Mouse (Mus musculus) CD8-positive naive resting alpha-beta T cell, adult 2 months (primary cell): ENCODE data around the gene Art3.

Source experiments
- DNase-seq, 2 experiments: peaks; one replicate each; pipeline ENCODE4 v3.0.0; 2022; ENCODE audit warnings: low read depth in 2 of 2, low spot score in 2 of 2

Art3 gene

GRCm38 (mm10) chr5:92331635-92332338, at the start of gene Art3:
Gene Art3 (plus strand): TSS chr5:92331827.
- DNase-seq = no peak

DNA sequence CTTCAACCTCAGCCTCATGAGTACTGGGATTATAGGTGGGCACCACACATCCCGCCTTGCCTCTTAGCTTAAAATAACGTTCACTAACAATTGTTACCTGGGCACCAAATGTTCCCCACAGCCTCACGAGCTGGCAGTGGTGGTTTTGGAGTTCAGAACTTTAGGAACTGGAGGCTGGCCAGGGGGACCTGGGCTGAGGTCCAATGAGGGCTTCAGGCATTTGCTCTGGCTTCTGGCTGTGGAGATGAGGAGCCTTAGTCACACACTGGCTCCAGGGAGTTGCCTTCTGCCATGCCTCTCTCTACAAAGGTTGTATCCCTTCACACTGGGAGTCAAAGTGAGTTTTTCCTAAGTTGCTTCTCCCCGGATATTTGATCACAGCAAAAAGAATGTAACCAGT, 49.1 kb upstream of the Art3 start:
- DNase-seq = no peak

- no peak for DNase-seq
Measured at GRCm38 (mm10) chr5:92283107-92283506, 48.5 kb upstream of the Art3 start.

GRCm38 (mm10) chr5:92287840-92288239, 43.8 kb upstream of the Art3 start:
- DNase-seq = no peak

DNA sequence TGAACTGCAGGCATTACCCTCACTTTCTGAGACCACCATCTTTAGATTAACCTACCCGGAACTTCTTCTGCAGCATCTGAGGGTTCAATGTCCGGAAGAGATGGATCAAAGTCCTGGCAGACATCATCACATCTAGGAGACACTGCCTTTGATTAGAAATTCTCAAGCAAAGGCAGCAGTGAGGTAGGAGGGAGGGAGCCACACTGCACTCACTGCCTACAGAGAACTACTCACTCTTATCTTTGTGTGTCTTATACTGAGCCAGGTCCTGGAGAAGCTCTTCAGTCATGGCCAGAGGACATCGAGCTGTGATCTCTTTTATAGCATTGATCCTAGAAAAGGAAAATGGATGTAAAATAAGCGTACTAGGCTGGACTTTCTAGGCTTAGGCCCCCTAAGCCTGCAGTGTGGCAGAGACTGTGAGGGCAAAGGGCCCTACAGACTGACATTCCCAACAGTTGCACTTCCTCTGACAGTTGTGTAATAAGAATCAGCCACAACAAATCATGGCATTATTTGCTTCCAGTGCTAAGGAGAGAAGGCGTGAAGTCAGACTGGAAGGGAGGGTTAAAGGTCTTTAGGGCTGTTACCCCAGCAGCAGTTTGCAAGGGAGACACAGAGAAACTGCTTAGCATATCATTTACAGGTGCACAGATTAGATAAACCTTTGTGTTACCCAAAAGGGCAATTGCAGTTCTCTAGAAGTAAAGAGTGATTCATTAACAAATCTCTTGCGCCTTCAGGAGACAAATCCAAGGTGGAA, 39.8 kb upstream of the Art3 start:
- no peak for DNase-seq

GRCm38 (mm10) chr5:92294525-92294924, 37.1 kb upstream of the Art3 start:
- DNase-seq = no peak

- no peak for DNase-seq
Measured at GRCm38 (mm10) chr5:92302149-92302840, 29.3 kb upstream of the Art3 start.

- no peak for DNase-seq
Measured at GRCm38 (mm10) chr5:92304291-92304690, 27.3 kb upstream of the Art3 start.

GRCm38 (mm10) chr5:92309681-92310511, 21.7 kb upstream of the Art3 start, which contains the start of gene Sdad1:
Gene Sdad1 (minus strand): TSS chr5:92310479.
- peak; percentile 87 to 91 for DNase-seq

DNA sequence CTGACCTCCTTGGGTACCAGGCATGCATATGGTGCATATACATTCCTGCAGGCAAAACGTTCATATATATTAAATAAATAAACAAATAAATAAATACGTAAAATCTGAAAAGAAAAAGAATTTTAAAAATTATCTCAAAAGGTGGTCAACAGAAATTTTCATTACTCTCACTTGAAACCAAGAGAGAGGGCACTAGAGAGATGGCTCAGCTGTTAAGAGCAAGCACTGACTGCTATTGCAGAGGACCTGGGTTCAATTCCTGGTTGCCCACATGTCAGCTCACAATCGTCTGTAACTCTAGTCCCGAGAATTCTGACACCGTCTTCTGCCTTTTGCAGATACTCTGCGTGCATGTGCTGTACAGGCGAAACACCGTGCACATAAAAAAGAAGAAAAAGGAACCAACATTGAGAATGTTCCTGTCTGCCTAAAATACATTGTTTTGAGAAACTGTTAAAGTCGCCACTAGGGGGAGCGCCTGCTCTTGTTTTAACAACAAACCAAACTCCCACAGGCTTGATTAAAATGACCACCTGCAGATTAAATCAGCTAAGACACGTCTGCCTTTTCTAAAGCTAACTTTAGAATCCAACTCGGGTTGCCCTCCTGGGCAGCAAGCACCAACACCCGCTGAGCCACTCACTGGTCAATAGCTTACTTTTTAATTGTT, 19.4 kb upstream of the Art3 start:
- DNase-seq = peak; percentile 74 to 85

GRCm38 (mm10) chr5:92313776-92314175, 17.9 kb upstream of the Art3 start:
- no peak for DNase-seq

DNA sequence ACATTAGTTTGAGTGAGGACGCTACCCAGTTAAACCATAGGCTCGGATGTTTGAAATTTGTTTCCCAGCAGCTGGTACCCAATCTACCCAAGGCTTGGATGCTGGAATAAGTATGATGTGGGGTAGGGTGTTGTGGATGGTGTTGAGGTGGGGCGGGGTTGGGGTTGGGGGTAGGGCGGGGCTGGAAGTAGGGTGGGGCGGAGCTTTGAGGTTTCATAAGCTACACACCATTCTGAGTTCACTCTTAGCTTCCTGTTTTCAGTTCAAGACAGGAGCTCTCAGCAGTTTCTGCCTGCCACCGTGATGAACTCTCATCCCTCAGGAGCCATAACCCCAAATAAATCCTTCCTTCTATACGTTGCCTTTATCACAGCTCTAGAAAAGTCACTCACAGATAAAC, 13.5 kb upstream of the Art3 start:
- no peak for DNase-seq

GRCm38 (mm10) chr5:92318596-92318995, 13.0 kb upstream of the Art3 start:
- DNase-seq = no peak

DNA sequence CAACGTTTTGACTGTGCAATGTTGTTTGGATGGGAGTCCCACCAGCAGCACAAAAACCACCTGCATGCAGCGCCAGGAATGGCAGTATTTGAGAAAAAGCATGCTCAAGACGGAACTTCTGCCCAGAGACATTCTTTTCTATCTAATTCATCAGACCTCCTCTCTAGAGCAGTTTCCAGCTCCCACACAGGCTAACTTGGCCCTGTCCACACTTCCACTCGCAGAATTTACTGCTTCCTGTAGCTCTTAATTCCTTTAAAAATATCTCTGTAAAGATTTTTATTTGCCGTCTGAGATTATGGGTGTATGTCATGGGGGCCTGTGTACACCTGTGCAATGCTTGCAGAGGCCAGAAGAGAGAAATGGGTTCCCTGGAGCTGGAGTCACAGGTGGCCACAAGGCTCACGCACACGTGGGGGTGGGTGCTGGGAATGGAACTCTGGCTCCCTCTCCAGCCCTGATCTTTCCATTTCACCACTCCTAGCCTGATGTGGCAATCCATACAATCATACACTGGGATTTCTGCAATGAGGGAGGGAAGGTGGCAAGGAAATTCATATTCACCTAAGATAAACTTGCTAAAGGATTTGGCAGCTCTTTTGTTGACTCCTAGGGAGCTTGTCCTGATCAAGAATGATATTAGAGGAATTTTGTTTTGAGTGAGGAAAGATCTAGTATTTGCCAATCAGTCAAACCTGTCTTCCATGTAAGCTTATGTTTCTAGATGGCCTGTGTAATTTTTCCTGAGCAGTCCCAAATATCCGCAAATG, 9.8 kb upstream of the Art3 start:
- no peak for DNase-seq

DNA sequence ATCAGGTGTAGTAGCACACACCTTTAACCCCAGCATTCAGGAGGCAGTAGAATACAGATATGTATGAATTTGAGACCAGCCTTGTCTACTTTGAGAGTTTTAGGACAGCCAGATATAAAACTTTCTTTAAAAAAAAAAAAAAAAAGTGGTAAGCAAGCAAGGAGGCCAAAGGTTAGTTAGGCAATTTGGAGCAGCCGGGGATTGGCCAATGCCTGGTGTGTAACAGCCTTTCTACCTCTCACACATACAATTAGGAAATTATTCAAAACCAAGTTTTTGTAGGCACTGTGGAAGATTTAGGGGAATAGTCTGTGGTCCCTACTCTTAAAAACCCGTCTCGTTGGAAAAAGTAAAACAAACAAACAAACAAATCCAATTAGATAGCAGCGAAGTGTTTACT, 9.0 kb upstream of the Art3 start:
- DNase-seq = no peak

GRCm38 (mm10) chr5:92323264-92323663, 8.4 kb upstream of the Art3 start:
- no peak for DNase-seq

- DNase-seq = no peak
Measured at GRCm38 (mm10) chr5:92327367-92327766, 4.3 kb upstream of the Art3 start.

- DNase-seq = no peak
Measured at GRCm38 (mm10) chr5:92327929-92328328, 3.7 kb upstream of the Art3 start, which contains the start of gene Cxcl9. Gene Cxcl9 (minus strand): TSS chr5:92328079.

DNA sequence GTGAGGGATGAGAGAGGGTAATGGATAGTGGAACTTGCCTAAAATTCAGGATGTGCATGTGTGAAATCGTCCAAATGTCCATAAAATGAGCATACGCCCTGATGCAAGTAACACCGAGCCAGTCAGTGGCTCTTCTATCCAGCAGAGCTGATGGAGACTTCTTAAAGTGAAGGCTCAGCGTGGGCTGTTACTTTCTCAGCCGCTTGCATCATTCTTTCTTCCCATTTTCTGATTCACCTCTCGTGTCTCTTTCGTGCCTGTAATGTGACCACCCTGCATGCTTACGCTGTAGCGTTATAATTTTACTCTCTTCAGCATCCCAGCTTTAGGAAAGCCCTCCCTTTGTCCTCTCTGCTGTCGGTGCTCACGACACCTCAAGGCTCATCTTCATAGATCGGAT, 505 bp upstream of the Art3 start:
- no peak for DNase-seq

DNA sequence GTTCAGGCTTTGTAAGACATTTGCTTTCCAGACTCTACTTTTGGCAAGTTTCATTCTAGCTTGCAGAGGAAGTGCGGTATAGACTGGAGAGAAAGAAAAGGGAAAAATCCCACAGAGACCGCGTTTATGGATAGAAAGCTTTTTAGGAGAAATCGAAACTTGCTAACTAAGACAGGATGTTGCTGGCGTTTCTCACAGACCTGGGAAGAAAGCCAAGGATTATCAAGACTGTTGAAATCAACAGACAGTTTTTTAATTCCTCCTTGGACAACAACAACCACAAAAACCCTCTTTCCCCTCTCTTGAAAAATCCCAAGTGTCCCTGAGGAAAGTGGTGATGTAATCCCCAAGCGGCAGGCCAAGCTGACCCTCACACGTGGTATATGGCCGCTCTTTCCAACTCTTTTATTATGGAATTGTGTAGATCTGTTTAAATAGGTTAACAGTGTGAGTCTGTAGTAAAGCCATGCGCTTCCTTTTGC, 773 bp downstream of the Art3 start:
- DNase-seq = no peak
